Mouse (Mus musculus): ENCODE results near the gene Ccnl2.
"Not testable (repeated sequence)": the region's sequence is repeated elsewhere in the genome, so short reads cannot be mapped to it uniquely, and the experiment has no call there.

DNA sequence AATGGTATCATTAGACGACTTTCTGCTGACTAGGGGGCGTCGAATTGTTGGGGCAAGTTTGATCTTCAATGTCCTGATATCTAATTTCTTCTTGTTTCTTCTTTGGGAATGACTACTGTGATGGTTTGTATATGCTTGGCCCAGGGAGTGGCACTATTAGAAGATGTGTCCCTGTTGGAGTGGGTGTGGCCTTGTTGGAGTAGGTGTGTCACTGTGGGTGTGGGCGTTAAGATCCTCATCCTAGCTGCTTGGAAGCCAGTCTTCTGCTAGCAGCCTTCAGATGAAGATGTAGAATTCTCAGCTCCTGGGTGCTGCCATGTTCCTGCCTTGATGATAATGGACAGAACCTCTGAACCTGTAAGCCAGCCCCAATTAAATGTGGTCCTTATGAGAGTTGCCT, 23.5 kb upstream of the Ccnl2 start:
- TF ChIP-seq HCFC1 (IDR thresholded peaks at IDR 0.05; ENCODE audit: low read depth, low read length); TBP (IDR thresholded peaks at IDR 0.05; ENCODE audit: low read depth, low read length); MAFK (IDR thresholded peaks at IDR 0.05; ENCODE audit: borderline replicate concordance, low read depth, low read length); CTCF (IDR thresholded peaks at IDR 0.05 in 2 of 3, conservative IDR thresholded peaks at IDR 0.05 in 1 of 3; ENCODE audit: control insufficient read depth in 1 of 3, insufficient read depth in 1 of 3, low read depth in 2 of 3, low read length in 3 of 3, poor library complexity in 1 of 3, severe bottlenecking in 1 of 3): not testable (repeated sequence)

Data from MEL (cell line).